Comparison of ENCODE assay signal across 8 mouse cellular contexts in the genomic region with DNA sequence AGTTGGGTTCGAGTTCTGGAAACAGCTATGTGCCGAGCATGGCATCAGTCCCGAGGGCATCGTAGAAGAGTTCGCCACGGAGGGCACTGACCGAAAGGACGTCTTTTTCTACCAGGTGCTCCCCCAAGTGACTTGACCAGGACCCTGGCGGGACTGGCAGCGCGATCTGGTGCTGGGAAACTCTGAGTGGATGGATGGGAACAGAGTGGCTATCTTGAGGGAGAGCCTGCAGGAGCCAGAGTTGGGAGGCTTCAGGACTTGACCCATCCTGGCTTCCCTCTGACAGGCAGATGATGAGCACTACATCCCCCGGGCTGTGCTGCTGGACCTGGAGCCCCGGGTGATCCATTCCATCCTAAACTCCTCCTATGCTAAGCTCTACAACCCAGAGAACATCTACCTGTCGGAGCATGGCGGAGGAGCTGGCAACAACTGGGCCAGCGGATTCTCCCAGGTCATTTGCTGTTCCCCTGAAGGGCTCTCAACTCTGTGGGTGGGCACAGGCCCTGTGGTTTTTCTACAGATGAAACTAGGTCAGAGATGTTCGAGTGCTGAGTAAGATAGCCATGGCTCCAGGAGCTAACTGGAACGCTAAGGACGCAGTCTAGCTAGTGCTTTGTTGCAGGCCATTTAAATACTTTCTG. TPM values are rescaled to one million over a fixed set of nuclear protein-coding genes. Genes with fewer than 3 reads are reported as not detected.
DNase-seq lines count a peak whose midpoint lies in the region; ATAC-seq lines count a peak whose summit lies in the region.

No protein-coding gene starts in this region.

- no peaks in the 10 kb centered on the region for H3K9me3 ChIP-seq in heart, embryonic 16.5 days (replicated peaks; ENCODE audit: control insufficient read depth, low read length)
- no peaks in the 10 kb centered on the region for H3K9me3 ChIP-seq in forebrain, embryonic 13.5 days (replicated peaks)
- H3K9me3 ChIP-seq in liver, embryonic 16.5 days (replicated peaks; ENCODE audit: control insufficient read depth, low read length), result no peaks in the 10 kb centered on the region

- peaks cover 25% of the 10 kb centered on the region for H3K4me1 ChIP-seq in heart, embryonic 16.5 days (ENCODE audit: control insufficient read depth, insufficient read depth, low read length)
- peaks cover 47% of the 10 kb centered on the region for H3K4me1 ChIP-seq in forebrain, embryonic 13.5 days
- H3K4me1 ChIP-seq in liver, embryonic 16.5 days (ENCODE audit: control insufficient read depth, low read depth, low read length), result peaks cover 24% of the 10 kb centered on the region

- H3K27ac ChIP-seq in heart, embryonic 16.5 days (ENCODE audit: low read length), result peak overlapping the region; percentile 91
- peak overlapping the region; percentile 90 for H3K27ac ChIP-seq in forebrain, embryonic 13.5 days
- peak overlapping the region; percentile 92 for H3K27ac ChIP-seq in liver, embryonic 16.5 days (ENCODE audit: low read length)

- H3K4me3 ChIP-seq in heart, embryonic 16.5 days (ENCODE audit: low read length), result peak overlapping the region; percentile 99
- peak overlapping the region; percentile 87 for H3K4me3 ChIP-seq in forebrain, embryonic 13.5 days
- H3K4me3 ChIP-seq in liver, embryonic 16.5 days (ENCODE audit: low read depth, low read length), result peak overlapping the region; percentile 79

- intact Hi-C loops in heart, postnatal 10 days (cut with DNase I), result loop anchor here (2.0 kb wide), 1 partner anchor 48 kb away; no protein-coding TSS in a partner anchor

- peak overlapping the region; percentile 75 for H3K9ac ChIP-seq in heart, embryonic 16.5 days (ENCODE audit: low read length)
- peak overlapping the region; percentile 91 for H3K9ac ChIP-seq in forebrain, embryonic 13.5 days
- H3K9ac ChIP-seq in liver, embryonic 16.5 days (ENCODE audit: low read depth, low read length), result peak overlapping the region; percentile 80

- no peak for ATAC-seq in heart, embryonic 16.5 days (replicated peaks; ENCODE audit: extremely low read depth, insufficient read depth, low FRiP score)
- no peak for ATAC-seq in forebrain, embryonic 13.5 days
- no peak for ATAC-seq in liver, embryonic 16.5 days (ENCODE audit: low read depth)

- peak overlapping the region; percentile 81 for H3K4me2 ChIP-seq in heart, embryonic 16.5 days (ENCODE audit: low read depth, low read length)
- H3K4me2 ChIP-seq in forebrain, embryonic 13.5 days, result peak overlapping the region; percentile 98
- peak overlapping the region; percentile 80 for H3K4me2 ChIP-seq in liver, embryonic 16.5 days (ENCODE audit: low read depth, low read length)

- WGBS in heart, embryonic 16.5 days, result 18% methylated on average over 19 of the region's 19 CpGs
- 23% methylated on average over 19 of the region's 19 CpGs for WGBS in forebrain, embryonic 13.5 days
- 20% methylated on average over 19 of the region's 19 CpGs for WGBS in liver, embryonic 16.5 days (ENCODE audit: insufficient replicate concordance)

- no peak for DNase-seq in heart, postnatal 10 days
- DNase-seq in Muller cell, postnatal 12 days (ENCODE audit: inconsistent ontology term), result peak; percentile 64
- DNase-seq in B cell, adult 2 months, result no peak
- DNase-seq in testis, postnatal 10 days (ENCODE audit: low spot score), result no peak
- DNase-seq in layer of hippocampus, adult 11-12 months (ENCODE audit: low spot score), result no peak

- peaks cover 15% of the 10 kb centered on the region for H3K36me3 ChIP-seq in heart, embryonic 16.5 days (ENCODE audit: control insufficient read depth, insufficient read depth)
- H3K36me3 ChIP-seq in forebrain, embryonic 13.5 days (ENCODE audit: poor library complexity, severe bottlenecking), result peaks cover 32% of the 10 kb centered on the region
- peaks cover 6% of the 10 kb centered on the region for H3K36me3 ChIP-seq in liver, embryonic 16.5 days (ENCODE audit: control insufficient read depth, insufficient read depth)

- no peaks in the 10 kb centered on the region for H3K27me3 ChIP-seq in heart, embryonic 16.5 days (ENCODE audit: control insufficient read depth, insufficient read depth, low read length)
- no peaks in the 10 kb centered on the region for H3K27me3 ChIP-seq in forebrain, embryonic 13.5 days
- no peaks in the 10 kb centered on the region for H3K27me3 ChIP-seq in liver, embryonic 16.5 days (ENCODE audit: control insufficient read depth, insufficient read depth, low read depth, low read length)

RNA-seq across cellular contexts. Expression of gene Tubg1, which starts 0.9 kb away (rescaled TPM):
- 70.9 and 72.6 TPM in 2 replicates for polyA plus RNA-seq in heart, embryonic 16.5 days (2015; fragmentation: Nextera tagmentation; extraction: Ambion mirVana)
- 10 to 100 TPM; 27.0 to 31.1 TPM for total RNA-seq in heart, postnatal 10 days (2021)
- 108 and 112 TPM in 2 replicates for polyA plus RNA-seq in forebrain, embryonic 13.5 days (2015; fragmentation: Nextera tagmentation; extraction: Ambion mirVana)
- 34.3 and 36.6 TPM in 2 replicates for polyA plus RNA-seq in liver, embryonic 16.5 days (2015; fragmentation: Nextera tagmentation; extraction: Ambion mirVana)

RNA-seq across cellular contexts. Expression of gene Retreg3, which starts 1.0 kb away (rescaled TPM):
- polyA plus RNA-seq in heart, embryonic 16.5 days (2015; fragmentation: Nextera tagmentation; extraction: Ambion mirVana), result 14.5 and 14.9 TPM in 2 replicates
- 10 to 100 TPM; 37.6 to 41.6 TPM for total RNA-seq in heart, postnatal 10 days (2021)
- polyA plus RNA-seq in forebrain, embryonic 13.5 days (2015; fragmentation: Nextera tagmentation; extraction: Ambion mirVana), result 18.6 and 20.8 TPM in 2 replicates
- 11.9 and 12.3 TPM in 2 replicates for polyA plus RNA-seq in liver, embryonic 16.5 days (2015; fragmentation: Nextera tagmentation; extraction: Ambion mirVana)

RNA-seq across cellular contexts. Expression of gene Psmc3ip, which starts 25.4 kb away (rescaled TPM):
- polyA plus RNA-seq in heart, embryonic 16.5 days (2015; fragmentation: Nextera tagmentation; extraction: Ambion mirVana), result 22.6 and 25.7 TPM in 2 replicates
- 1 to 10 TPM; 5.0 to 5.6 TPM for total RNA-seq in heart, postnatal 10 days (2021)
- polyA plus RNA-seq in forebrain, embryonic 13.5 days (2015; fragmentation: Nextera tagmentation; extraction: Ambion mirVana), result 63.3 and 64.1 TPM in 2 replicates
- polyA plus RNA-seq in liver, embryonic 16.5 days (2015; fragmentation: Nextera tagmentation; extraction: Ambion mirVana), result 11.7 and 11.8 TPM in 2 replicates

RNA-seq across cellular contexts. Expression of gene Mlx, which starts 33.6 kb away (rescaled TPM):
- 38.6 and 41.7 TPM in 2 replicates for polyA plus RNA-seq in heart, embryonic 16.5 days (2015; fragmentation: Nextera tagmentation; extraction: Ambion mirVana)
- total RNA-seq in heart, postnatal 10 days (2021), result 10 to 100 TPM; 14.1 to 18.1 TPM
- polyA plus RNA-seq in forebrain, embryonic 13.5 days (2015; fragmentation: Nextera tagmentation; extraction: Ambion mirVana), result 71.1 and 81.2 TPM in 2 replicates
- polyA plus RNA-seq in liver, embryonic 16.5 days (2015; fragmentation: Nextera tagmentation; extraction: Ambion mirVana), result 23.8 and 24.5 TPM in 2 replicates

RNA-seq across cellular contexts. Expression of gene Tubg2, which starts 35.0 kb away (rescaled TPM):
- 3.0 and 3.3 TPM in 2 replicates for polyA plus RNA-seq in heart, embryonic 16.5 days (2015; fragmentation: Nextera tagmentation; extraction: Ambion mirVana)
- 1 to 10 TPM; 3.4 to 3.5 TPM for total RNA-seq in heart, postnatal 10 days (2021)
- 14.6 and 16.4 TPM in 2 replicates for polyA plus RNA-seq in forebrain, embryonic 13.5 days (2015; fragmentation: Nextera tagmentation; extraction: Ambion mirVana)
- polyA plus RNA-seq in liver, embryonic 16.5 days (2015; fragmentation: Nextera tagmentation; extraction: Ambion mirVana), result 0.05 and 0.09 TPM in 2 replicates
